Mouse (Mus musculus) olfactory bulb, adult 2 months (tissue): ENCODE results near the gene Lrrc4c. TPM values are rescaled to one million over a fixed set of nuclear protein-coding genes. Genes with fewer than 3 reads are reported as not detected.
A peak's percentile ranks its signal among the peaks of the same experiment; 100 is the strongest.

ENCODE experiments used
- H3K27ac ChIP-seq: fragments of 200-500 bp; 2 replicates; pipeline ENCODE4 v1.5.1; 2012; ENCODE audit warnings: low read depth, low read length; ENCODE audit not compliant: insufficient read depth
- H3K4me1 ChIP-seq: fragments of 200-500 bp; 2 replicates; pipeline ENCODE4 v1.6.1; 2012; ENCODE audit warnings: low read length; ENCODE audit not compliant: control insufficient read depth, insufficient read depth
- H3K4me3 ChIP-seq: fragments of 200-500 bp; 2 replicates; pipeline ENCODE4 v1.5.1; 2012; ENCODE audit warnings: mild to moderate bottlenecking, low read depth, low read length, moderate library complexity; ENCODE audit not compliant: insufficient read depth
- CTCF ChIP-seq: fragments of 200-500 bp; IDR thresholded peaks from 2 replicates; pipeline ENCODE4 v1.5.1; 2012; ENCODE audit warnings: low read depth, mild to moderate bottlenecking, low read length, moderate library complexity; ENCODE audit not compliant: insufficient read depth
- POLR2A ChIP-seq: fragments of 200-500 bp; IDR thresholded peaks from 2 replicates; pipeline ENCODE4 v1.6.1; 2012; ENCODE audit warnings: mild to moderate bottlenecking, low read depth, low read length, moderate library complexity; ENCODE audit not compliant: insufficient read depth
- WGBS: fragments of 180-500 bp; shearing (Covaris S2); methylation state at CpG from one replicate; pipeline ENCODE4 v1.1.7; 2018; 5-methylcytosine and 5-hydroxymethylcytosine counted together
- polyA plus RNA-seq: library from polyadenylated mRNA; stranded (reverse); fragments of >200 nt; gene quantifications from 2 replicates; pipeline ENCODE4 v1.2.4, GENCODE M21; 2012; ENCODE audit warnings: low replicate concordance; ENCODE audit not compliant: missing spikeins, insufficient read depth, insufficient read length

The Lrrc4c gene
- polyA plus RNA-seq, 1 experiment = not detected

DNA sequence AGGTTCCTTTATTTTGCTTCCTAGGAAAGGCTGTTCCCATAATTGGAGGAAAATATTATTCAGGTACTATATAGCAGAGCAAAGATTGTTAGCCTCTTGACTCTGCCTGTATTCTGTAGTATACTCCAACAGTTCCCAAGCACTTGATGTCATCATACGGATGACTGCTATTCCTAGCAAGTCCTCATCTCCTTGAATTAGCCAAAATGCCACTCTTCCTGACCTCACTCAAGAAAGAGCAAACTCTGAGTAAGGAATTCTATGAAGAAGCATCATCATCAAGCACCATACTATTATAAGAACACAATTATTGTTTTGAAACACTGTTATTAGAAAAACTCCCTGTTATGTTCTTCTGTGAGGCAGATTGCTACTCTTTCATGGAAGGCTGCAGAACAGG is 1228.0 kb downstream of the Lrrc4c start:
- 89% methylated on average over 1 of the region's 1 CpGs for WGBS
- no peak overlapping the region for H3K4me3 ChIP-seq
- H3K4me1 ChIP-seq = no peaks in the 10 kb centered on the region
- no peak for TF ChIP-seq POLR2A
- TF ChIP-seq CTCF = no peak
- H3K27ac ChIP-seq = no peak overlapping the region

DNA sequence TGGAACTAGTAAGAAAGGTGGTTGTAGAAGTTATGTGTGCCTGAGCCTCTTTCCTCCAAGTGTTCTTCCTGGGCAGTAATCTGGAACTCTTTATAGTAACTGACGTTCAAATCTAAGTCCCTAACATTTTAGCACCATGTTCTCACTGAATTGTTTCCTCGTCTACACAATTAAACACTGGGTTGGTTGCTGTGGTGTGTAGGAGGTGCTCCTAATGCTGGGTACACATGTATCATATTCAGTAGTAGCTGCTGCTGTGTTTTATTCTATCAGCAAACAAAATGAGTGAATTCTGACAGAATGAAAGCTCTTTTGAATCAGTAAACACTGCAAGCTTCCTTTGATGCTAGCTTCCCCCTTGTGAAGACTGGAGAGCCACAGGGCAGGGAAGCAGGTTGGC is 1246.5 kb downstream of the Lrrc4c start:
- TF ChIP-seq CTCF = no peak
- no peak for TF ChIP-seq POLR2A
- 32% methylated on average over 2 of the region's 2 CpGs for WGBS
- Histone ChIP-seq H3K4me1 (no peaks in the 10 kb centered on the region), H3K27ac (no peak overlapping the region), H3K4me3 (no peak overlapping the region)

GRCm38 (mm10) chr2:97568954-97569353 is 1251.0 kb downstream of the Lrrc4c start:
- Histone ChIP-seq H3K4me1 (no peaks in the 10 kb centered on the region), H3K4me3 (no peak overlapping the region), H3K27ac (no peak overlapping the region)
- WGBS = 85% methylated on average over 2 of the region's 2 CpGs
- TF ChIP-seq POLR2A = no peak

DNA sequence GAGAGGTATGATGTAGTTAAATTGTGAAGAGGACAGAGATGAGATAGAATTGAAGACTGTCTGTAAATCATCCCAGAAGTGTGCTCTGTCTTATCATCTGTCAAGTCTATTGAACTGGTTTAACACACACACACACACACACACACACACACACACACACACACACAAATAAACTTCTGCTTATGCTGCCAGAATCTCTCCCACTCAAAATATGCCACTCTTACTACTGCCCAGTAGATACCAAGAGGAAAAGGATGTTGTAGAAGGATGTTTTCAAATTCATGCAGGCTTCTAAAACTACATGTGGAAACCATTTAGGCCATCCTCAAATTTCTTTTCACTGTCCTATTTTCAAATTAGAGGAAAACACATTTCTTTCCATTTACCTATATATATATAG is 1257.0 kb downstream of the Lrrc4c start:
- Histone ChIP-seq H3K4me1 (no peaks in the 10 kb centered on the region), H3K27ac (no peak overlapping the region), H3K4me3 (no peak overlapping the region)
- TF ChIP-seq POLR2A (no peak), CTCF (no peak)

DNA sequence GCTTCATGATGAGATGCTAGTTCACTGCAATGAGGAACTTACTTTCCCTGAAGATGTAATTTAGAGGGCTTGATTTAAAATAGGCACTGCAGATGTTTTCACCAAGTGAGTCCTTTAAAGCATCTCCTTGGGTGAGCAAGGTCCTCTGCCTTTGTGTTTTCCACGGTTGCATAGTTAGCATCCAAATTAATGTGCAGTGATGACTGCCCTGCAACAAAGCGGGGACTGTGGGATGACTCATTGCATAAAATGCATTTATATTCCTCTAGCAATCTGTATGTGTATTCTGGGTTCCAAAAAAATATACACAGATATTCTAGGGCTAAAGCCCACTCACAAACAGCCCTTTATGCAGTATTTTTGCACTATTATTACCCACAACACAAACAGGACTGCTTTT is 1263.2 kb downstream of the Lrrc4c start:
- Histone ChIP-seq H3K27ac (0 out of 2 replicates have a peak overlapping the region, but pooled peaks have one; percentile 57), H3K4me3 (no peak overlapping the region), H3K4me1 (no peaks in the 10 kb centered on the region)
- TF ChIP-seq CTCF = no peak
- no peak for TF ChIP-seq POLR2A
- 22% methylated on average over 2 of the region's 2 CpGs for WGBS

DNA sequence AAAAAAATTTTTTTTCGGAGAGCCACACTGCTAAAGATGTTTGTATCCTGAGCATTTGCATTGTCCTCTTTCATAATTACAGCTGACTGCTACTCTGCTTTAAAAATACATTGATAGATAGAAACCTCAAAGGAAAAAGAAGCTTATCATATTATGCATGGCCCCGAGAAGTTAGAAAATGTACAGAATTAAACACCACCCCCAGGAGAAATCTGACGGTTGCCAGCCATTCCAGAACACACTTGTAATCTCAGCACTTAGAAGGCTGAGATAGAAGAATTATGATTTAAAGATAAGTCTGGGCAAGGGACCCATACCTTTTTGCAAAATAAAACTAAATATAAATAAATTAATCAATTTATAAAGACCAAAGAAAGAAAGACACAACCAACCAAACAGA is 1268.4 kb downstream of the Lrrc4c start:
- H3K4me3 ChIP-seq = no peak overlapping the region
- H3K27ac ChIP-seq = no peak overlapping the region
- no peaks in the 10 kb centered on the region for H3K4me1 ChIP-seq
- TF ChIP-seq CTCF = no peak
- TF ChIP-seq POLR2A = no peak
- 91% methylated on average over 3 of the region's 3 CpGs for WGBS

DNA sequence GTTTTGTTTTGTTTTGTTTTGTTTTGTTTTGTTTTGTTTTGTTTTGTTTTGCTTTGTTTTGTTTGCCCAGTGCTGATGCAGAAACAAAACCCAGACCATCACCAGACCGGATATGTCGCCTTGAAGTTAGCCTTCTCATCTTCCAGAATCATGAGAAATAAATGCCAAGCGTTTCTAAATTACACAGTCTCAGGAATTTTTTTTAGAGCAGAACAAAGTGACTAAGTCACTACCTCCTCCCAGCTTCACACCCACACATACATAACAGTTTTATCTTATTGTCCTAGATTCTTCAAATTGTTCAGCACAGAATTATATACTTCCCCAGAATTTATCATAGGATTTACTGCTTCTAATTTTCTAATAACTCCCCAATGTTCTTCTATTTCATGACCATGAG is 1272.6 kb downstream of the Lrrc4c start:
- WGBS = 37% methylated on average over 3 of the region's 3 CpGs
- no peak for TF ChIP-seq POLR2A
- no peak for TF ChIP-seq CTCF
- no peak overlapping the region for H3K27ac ChIP-seq

DNA sequence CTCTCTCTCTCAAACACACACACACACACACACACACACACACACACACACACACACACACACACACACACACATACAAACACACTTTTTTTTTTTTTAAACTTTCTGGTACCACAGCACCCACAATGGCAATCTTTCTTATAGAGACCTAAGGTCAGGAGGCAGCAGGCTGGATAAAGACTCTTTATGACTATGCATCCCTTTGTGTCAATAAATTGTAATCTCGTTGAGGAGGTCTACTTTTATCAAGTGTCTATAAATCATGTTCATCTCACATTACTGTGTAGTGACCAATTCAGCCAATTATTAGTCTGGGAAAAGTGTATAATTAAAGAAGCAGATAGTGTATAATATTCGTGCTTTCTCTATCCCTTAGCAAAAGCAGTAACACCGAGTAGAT is 1286.2 kb downstream of the Lrrc4c start:
- no peak overlapping the region for H3K4me3 ChIP-seq
- no peak for TF ChIP-seq POLR2A
- no peak for TF ChIP-seq CTCF
- WGBS = 55% methylated on average over 3 of the region's 3 CpGs
- H3K4me1 ChIP-seq = no peaks in the 10 kb centered on the region
- H3K27ac ChIP-seq = no peak overlapping the region

More for the DNA sequence above, 1272.6 kb downstream of the Lrrc4c start:
- no peaks in the 10 kb centered on the region for H3K4me1 ChIP-seq
- no peak overlapping the region for H3K4me3 ChIP-seq

GRCm38 (mm10) chr2:97604688-97605215 is 1286.8 kb downstream of the Lrrc4c start:
- Histone ChIP-seq H3K27ac (no peak overlapping the region), H3K4me3 (no peak overlapping the region), H3K4me1 (no peaks in the 10 kb centered on the region)
- WGBS = 44% methylated on average over 3 of the region's 3 CpGs
- TF ChIP-seq CTCF = no peak
- no peak for TF ChIP-seq POLR2A

DNA sequence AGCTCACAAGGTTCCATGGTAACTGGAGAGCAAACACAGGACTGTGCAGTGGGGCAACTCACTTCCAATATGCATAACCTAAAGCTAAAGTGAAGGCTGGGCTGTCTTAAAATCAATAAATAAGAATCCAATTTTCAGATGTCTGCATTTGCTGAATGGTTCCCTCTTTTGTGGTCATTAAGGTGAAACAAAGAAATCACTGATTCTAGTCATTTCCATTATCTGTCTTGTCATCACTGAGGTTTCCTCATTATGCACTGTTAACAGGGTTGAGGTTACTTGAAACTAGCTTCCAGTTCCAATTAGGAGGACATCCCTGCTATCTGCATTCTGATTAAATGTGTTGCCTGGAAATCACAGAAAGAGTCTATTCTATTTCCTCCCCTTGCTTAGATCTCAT is 1291.5 kb downstream of the Lrrc4c start:
- Histone ChIP-seq H3K4me1 (no peaks in the 10 kb centered on the region), H3K27ac (no peak overlapping the region), H3K4me3 (no peak overlapping the region)
- no peak for TF ChIP-seq POLR2A
- no peak for TF ChIP-seq CTCF
